Mouse (Mus musculus) MEL (cell line): ENCODE measurements around the gene Col4a1.

Source experiments
- CTCF ChIP-seq, 3 experiments: IDR thresholded peaks in 2 of 3; conservative IDR thresholded peaks in 1 of 3; 2 replicates each; pipeline ENCODE4 v1.5.1; 2011 to 2012; ENCODE audit warnings: low read length in 3 of 3, low read depth in 2 of 3, mild to moderate bottlenecking in 2 of 3, improper control_type of control experiment in 1 of 3, inconsistent platforms in 1 of 3, mixed read lengths in 1 of 3, moderate library complexity in 1 of 3; ENCODE audit not compliant: control insufficient read depth in 1 of 3, insufficient read depth in 1 of 3, poor library complexity in 1 of 3, severe bottlenecking in 1 of 3
- E2F4 ChIP-seq: IDR thresholded peaks from 2 replicates; pipeline ENCODE4 v1.6.1; 2011; ENCODE audit warnings: low read depth, low read length, improper control_type of control experiment, borderline replicate concordance
- GATA1 ChIP-seq: IDR thresholded peaks from 2 replicates; pipeline ENCODE4 v1.6.1; 2011; ENCODE audit warnings: low read depth, low read length, improper control_type of control experiment
- POLR2A ChIP-seq, 2 experiments: IDR thresholded peaks; 2 replicates each; pipeline ENCODE4 v1.6.1; 2011 to 2012; ENCODE audit warnings: low read length in 2 of 2, mild to moderate bottlenecking in 2 of 2, control low read depth in 1 of 2, improper control_type of control experiment in 1 of 2, low read depth in 1 of 2, moderate library complexity in 1 of 2; ENCODE audit not compliant: control insufficient read depth in 1 of 2, insufficient read depth in 1 of 2, poor library complexity in 1 of 2
- POLR2AphosphoS2 ChIP-seq: IDR thresholded peaks from 2 replicates; pipeline ENCODE4 v1.6.1; 2011; ENCODE audit warnings: low read length, improper control_type of control experiment
- POLR2AphosphoS5 ChIP-seq: IDR thresholded peaks from 2 replicates; pipeline ENCODE4 v1.6.1; 2012; ENCODE audit warnings: low read depth, borderline replicate concordance, mild to moderate bottlenecking, inconsistent platforms, low read length, moderate library complexity, mixed read lengths
- UBTF ChIP-seq: IDR thresholded peaks from 2 replicates; pipeline ENCODE4 v1.6.1; 2012; ENCODE audit warnings: low read depth, mild to moderate bottlenecking, inconsistent platforms, low read length, improper control_type of control experiment, moderate library complexity, borderline replicate concordance; ENCODE audit not compliant: insufficient read depth
- ZNF384 ChIP-seq: IDR thresholded peaks from 2 replicates; pipeline ENCODE4 v1.6.1; 2012; ENCODE audit warnings: low read depth, mild to moderate bottlenecking, inconsistent platforms, low read length, improper control_type of control experiment

DNA sequence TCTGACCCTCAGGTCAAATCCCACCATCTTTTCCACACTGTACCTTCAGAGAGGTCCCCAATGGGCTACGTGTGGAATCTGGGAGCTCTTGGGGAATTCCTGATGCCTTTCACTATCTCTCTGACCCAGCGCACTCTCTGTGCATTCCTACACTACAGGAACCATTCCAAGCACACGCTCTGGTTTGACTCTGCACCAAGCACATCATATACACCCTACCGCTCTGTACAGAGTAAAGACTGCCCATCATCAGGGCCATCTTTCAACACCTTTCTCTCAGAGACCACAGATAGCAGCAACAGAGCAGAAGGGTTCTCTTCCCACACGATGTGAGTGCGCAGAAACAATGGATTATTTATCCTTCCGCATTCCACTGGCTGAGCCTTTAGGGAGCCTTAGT lies 38.2 kb downstream of the Col4a1 start:
- TF ChIP-seq CTCF (IDR thresholded peaks at IDR 0.05 in 2 of 3, conservative IDR thresholded peaks at IDR 0.05 in 1 of 3; ENCODE audit: control insufficient read depth in 1 of 3, insufficient read depth in 1 of 3, low read depth in 2 of 3, low read length in 3 of 3, poor library complexity in 1 of 3, severe bottlenecking in 1 of 3) (no peak), GATA1 (no peak), POLR2AphosphoS2 (no peak), POLR2AphosphoS5 (no peak), UBTF (no peak), POLR2A (IDR thresholded peaks at IDR 0.05; ENCODE audit: control insufficient read depth in 1 of 2, insufficient read depth in 1 of 2, low read depth in 1 of 2, low read length in 2 of 2, poor library complexity in 1 of 2) (no peak), E2F4 (no peak), ZNF384 (no peak)
